Mouse (Mus musculus): Measurements from ENCODE around the gene Ube2ql1.

The Ube2ql1 gene

DNA sequence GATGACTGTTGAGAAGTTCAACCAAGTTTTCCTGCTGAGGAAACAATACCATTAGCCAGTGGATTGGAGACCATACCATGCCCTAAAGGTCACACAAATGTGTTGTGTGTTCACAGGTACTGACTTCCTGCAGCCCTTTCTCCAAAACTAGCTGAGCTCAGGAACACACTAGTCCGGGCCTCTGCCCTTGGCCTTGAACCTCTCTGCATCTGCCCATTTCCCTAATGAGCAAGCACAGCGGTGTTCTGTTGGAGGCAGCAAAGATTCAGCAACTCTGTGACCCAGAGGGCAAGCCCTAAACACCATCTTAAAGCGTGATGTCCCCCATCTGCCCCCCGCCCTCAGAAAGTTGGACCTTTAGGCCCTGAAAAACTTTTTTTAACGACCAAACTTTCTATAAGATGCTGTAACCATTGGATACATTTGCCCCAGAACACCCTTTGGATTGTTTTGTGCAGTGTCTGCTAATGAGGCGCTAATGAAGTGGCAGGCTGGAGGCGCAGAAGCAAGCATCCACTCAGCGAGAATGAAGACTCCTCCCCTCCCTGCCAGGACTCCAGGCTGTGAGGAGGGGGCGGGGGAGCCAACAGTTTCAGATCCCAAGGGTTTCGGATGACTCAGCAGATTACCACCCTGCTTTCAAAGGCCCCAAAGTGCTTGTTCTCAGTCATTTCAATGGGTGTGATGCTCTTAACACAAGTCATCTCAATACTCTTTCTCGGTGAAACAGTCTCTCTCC lies 21.7 kb downstream of the Ube2ql1 start:
- DNase-seq (ENCODE audit: extremely low read depth, low read depth, low spot score), result no peak

- DNase-seq (ENCODE audit: extremely low read depth, low read depth, low spot score), result no peak
These were observed 31.5 kb downstream of the Ube2ql1 start for GRCm38 (mm10) chr13:69708236-69708635.

DNA sequence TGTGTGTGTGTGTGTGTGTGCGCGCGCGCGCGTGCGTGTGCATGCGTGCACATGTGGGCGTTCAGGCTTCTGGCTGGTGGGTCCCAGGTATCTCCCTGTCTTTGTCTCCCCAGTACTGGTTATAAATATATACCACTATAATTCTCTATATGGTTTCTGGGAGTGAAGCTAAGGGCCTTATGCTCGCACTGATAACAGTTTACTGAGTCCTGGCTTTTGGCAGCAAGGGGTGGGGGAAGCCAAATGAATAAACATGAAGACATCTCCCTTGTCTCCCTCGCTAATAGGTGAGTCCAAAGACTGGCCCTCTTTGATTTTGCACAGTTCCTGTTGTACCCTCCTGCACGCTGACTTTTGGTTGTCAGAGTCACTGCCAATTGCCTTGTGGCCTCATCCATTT lies 32.2 kb downstream of the Ube2ql1 start:
- no peak for DNase-seq (ENCODE audit: extremely low read depth, low read depth, low spot score)

DNA sequence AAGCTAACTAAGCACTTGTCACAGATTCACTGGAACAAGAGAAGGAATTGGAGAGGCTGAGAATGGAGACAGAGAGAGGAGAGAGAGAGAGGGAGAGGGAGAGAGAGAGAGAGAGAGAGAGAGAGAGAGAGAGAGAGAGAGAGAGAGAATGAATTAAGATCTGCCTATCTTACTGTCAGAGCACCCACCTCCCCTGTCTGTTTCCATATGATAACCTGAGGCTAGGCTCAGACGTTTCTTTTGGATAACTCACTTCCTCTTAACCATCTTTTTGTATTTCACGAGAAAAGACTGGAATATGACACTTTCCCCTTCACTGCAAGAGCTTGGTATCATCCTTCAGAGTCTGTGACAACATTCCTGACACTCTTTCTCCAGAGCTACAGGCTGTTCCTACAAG lies 32.8 kb downstream of the Ube2ql1 start:
- DNase-seq (ENCODE audit: extremely low read depth, low read depth, low spot score), result no peak

GRCm38 (mm10) chr13:69703505-69703904 lies 36.2 kb downstream of the Ube2ql1 start:
- no peak for DNase-seq (ENCODE audit: extremely low read depth, low read depth, low spot score)

- no peak for DNase-seq (ENCODE audit: extremely low read depth, low read depth, low spot score)
These were observed 38.3 kb downstream of the Ube2ql1 start for GRCm38 (mm10) chr13:69701397-69701796.

DNA sequence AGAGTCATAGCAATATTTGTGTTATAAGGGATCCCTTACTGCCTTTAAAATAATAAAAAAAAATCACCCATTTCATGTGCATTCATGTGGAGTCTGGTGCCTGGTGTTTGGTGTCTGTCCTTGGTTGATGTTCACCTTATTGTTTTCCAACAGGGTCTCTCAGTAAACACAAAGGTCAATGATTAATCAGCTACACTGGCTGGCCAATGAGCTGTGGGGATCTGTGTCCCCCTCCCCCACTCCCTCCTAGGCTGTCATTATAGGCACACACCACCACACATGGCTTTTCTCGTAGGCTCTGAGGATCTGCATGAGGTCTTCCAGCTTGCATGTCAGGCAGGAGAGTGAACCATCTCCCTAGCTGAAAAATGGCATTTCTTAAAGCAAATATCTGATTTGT lies 38.9 kb downstream of the Ube2ql1 start:
- DNase-seq (ENCODE audit: extremely low read depth, low read depth, low spot score), result no peak

DNA sequence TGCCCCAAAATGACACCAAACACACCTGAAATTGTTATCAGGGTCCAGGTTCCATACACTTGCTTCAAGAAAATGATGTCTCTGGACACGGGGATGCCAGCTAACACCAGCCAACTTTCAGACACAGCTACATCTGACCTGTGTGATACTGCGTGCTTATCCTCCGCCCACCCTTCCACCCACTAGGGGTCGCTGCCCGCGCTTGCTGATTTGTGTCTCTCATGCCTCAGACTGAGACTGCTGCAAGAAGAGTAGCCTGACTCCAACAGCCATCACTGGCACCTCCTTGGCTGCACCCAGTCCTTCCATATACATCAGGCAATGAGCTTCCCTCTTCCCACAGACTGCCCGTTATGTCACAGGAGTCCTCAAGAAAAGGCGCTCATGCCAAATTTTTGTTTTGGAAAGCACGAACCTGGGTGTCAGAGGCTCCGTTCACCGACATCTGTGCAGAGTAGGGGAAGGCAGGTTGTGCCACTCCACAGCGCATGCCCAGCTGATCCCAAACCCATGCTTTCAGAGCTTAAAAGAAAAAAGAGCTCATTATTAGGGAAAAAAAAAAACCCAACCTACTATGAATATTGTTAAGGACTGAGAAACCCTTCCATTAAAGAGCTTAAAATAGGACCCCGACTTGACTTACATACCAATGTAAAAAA lies 43.2 kb downstream of the Ube2ql1 start:
- DNase-seq (ENCODE audit: extremely low read depth, low read depth, low spot score), result no peak

GRCm38 (mm10) chr13:69691074-69691473 lies 48.6 kb downstream of the Ube2ql1 start:
- no peak for DNase-seq (ENCODE audit: extremely low read depth, low read depth, low spot score)

DNA sequence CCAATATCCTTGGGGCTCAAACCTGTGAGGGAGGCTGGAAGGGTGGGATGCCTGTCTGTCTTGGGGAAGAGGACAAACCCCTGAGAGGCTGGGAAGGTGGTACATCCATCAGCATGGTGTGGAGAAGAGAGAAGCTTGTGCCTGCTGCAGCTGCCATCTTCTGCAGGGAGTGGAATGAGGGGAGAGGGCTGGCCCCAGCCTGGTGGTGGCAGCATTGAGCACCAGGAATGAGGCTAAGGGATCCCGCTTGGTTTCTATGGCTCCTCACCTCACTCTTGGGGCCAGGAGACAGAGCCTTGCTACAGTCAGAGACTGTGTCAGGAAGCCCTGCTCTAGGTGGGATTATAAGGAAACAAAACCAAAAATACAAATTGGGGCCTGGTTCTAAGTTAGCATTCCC lies 52.7 kb downstream of the Ube2ql1 start:
- DNase-seq (ENCODE audit: extremely low read depth, low read depth, low spot score), result no peak

- DNase-seq (ENCODE audit: extremely low read depth, low read depth, low spot score), result no peak
These were observed 54.3 kb downstream of the Ube2ql1 start for GRCm38 (mm10) chr13:69685406-69685818.

DNA sequence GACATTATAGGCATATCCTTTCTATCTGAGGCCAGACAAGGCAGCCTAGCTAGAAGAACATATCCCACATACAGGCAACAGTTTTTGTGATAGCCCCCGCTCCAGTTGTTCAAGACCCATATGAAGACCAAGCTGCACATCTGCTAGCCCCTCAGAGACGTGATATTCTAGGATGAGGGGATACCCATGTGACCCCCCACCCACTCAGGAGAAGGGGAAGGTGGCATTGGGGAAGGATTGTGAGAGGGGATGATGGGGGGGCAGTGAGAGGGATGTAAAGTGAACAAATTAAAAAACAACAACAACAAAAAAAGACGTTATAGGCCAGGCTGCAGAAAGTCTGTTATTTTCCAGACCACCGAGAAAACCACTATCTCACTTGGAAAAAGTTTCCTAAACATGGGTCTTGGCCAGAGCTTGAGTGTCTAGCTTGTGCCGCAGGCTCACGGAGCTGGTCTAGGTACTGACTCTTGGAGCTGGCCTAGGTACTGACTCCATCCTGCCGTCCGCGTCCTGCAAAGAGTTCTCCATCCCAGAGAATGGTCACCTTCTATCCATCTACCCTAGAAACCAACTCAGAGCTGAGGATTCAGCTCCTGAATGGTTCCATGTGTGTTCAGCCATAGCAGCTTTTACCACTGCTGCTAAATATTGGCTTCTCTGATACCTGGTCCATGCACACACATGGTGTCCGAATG lies 65.6 kb downstream of the Ube2ql1 start:
- DNase-seq (ENCODE audit: extremely low read depth, low read depth, low spot score), result no peak

- no peak for DNase-seq (ENCODE audit: extremely low read depth, low read depth, low spot score)
These were observed 66.3 kb downstream of the Ube2ql1 start for GRCm38 (mm10) chr13:69673197-69673920.

- DNase-seq (ENCODE audit: extremely low read depth, low read depth, low spot score), result no peak
These were observed 67.1 kb downstream of the Ube2ql1 start for GRCm38 (mm10) chr13:69672565-69672964.

DNA sequence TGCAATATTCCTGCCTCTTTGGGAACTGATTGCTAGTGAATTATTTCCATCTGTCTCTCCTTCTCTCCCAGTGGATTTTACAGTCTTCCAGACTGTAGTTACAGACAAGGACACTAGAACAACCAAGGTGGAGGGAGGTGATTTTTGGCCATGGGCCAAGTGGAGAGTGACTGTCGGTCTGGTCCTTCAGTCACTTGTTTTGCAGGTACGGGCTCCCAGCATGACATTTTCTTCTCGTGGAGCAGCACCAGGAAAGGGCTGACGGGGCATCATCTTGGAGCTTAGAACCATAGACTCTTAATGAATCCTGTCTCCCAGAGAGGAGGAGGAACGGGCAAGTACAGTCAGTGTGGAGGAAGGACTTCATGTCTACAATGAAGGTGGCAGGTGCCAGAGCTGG lies 67.6 kb downstream of the Ube2ql1 start:
- DNase-seq (ENCODE audit: extremely low read depth, low read depth, low spot score), result no peak

- DNase-seq (ENCODE audit: extremely low read depth, low read depth, low spot score), result no peak
These were observed 85.2 kb downstream of the Ube2ql1 start for GRCm38 (mm10) chr13:69654508-69654907.

All from fat pad, adult 2 months (tissue).